Mouse (Mus musculus) testis, adult 2 months (tissue): ENCODE data around the gene Auts2.

Experiments
- CTCF ChIP-seq: fragments of 200-500 bp; IDR thresholded peaks from 2 replicates; pipeline ENCODE4 v1.5.1; 2012; ENCODE audit warnings: low read depth, mild to moderate bottlenecking, inconsistent platforms, low read length, moderate library complexity; ENCODE audit not compliant: control insufficient read depth, insufficient read depth, insufficient replicate concordance
- POLR2A ChIP-seq: fragments of 200-500 bp; IDR thresholded peaks from 2 replicates; pipeline ENCODE4 v1.6.1; 2012; ENCODE audit warnings: low read depth, mild to moderate bottlenecking, inconsistent platforms, low read length, moderate library complexity; ENCODE audit not compliant: control insufficient read depth

DNA sequence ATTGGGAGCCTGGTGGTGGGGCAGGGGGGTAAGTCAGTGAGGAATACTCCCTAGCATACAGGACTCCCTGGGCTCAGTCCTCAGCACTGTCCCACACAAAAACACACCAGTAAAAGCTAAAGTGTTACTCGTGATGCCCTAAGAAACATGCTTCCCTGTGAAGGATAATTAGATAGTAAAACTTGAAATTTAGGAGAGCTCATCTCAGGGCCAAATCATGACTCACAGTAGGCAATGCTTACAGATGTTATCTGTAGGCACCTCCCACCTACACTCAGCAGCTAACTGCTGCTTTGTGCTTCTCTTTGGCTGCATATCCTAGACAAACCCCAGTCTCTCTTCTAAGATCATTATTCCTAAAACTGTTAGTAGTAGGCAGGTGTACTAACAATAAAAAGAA is 168.0 kb downstream of the Auts2 start:
- no peak for TF ChIP-seq CTCF
- no peak for TF ChIP-seq POLR2A
